Mouse (Mus musculus): Measurements from ENCODE around the gene Mblac2.
A peak's percentile ranks its signal among the peaks of the same experiment; 100 is the strongest.

DNA sequence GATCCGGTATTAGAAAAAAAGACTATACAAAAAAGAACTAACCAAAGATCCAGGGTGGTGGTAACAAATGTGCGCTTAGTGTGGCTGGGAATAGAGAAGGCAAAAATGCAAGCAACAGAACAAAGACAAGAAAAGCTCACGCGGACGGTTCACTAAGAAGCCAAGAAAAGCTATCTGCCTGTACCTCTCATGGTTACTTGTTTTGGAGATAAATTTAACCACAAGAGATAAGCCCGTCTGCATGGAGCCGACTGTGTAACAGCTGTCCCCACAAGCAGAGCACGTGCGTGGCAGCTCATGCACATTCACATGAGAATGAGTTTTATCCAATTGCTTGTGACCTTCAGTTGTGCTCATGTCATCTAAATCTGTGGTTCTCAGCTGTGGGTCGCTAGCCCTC, 20.7 kb upstream of the Mblac2 start:
- no peak for TF ChIP-seq CTCF (IDR thresholded peaks at IDR 0.05 in 2 of 3, conservative IDR thresholded peaks at IDR 0.05 in 1 of 3; ENCODE audit: control insufficient read depth in 1 of 3, insufficient read depth in 1 of 3, low read depth in 2 of 3, low read length in 3 of 3, poor library complexity in 1 of 3, severe bottlenecking in 1 of 3)
- TF ChIP-seq RCOR1 (IDR thresholded peaks at IDR 0.05; ENCODE audit: low read depth, low read length), result peak; percentile 95
- no peak for TF ChIP-seq RAD21 (IDR thresholded peaks at IDR 0.05; ENCODE audit: low read depth, low read length)
- peak; percentile 97 for TF ChIP-seq TCF12 (IDR thresholded peaks at IDR 0.05; ENCODE audit: low read depth, low read length)
- peak; percentile 100 for TF ChIP-seq ETS1 (IDR thresholded peaks at IDR 0.05; ENCODE audit: low read depth, low read length)
- peak; percentile 100 for TF ChIP-seq MAX (IDR thresholded peaks at IDR 0.05; ENCODE audit: low read length)
- TF ChIP-seq HCFC1 (IDR thresholded peaks at IDR 0.05; ENCODE audit: low read depth, low read length), result 0 out of 2 replicates have a peak, but pooled peaks have one; percentile 14
- TF ChIP-seq POLR2AphosphoS2 (IDR thresholded peaks at IDR 0.05; ENCODE audit: low read length), result no peak
- peak; percentile 85 for TF ChIP-seq ZKSCAN1 (IDR thresholded peaks at IDR 0.05; ENCODE audit: low read depth, low read length)
- TF ChIP-seq ZC3H11A (IDR thresholded peaks at IDR 0.05; ENCODE audit: low read depth, low read length), result no peak
- TF ChIP-seq POLR2A (IDR thresholded peaks at IDR 0.05; ENCODE audit: control insufficient read depth in 1 of 2, insufficient read depth in 1 of 2, low read depth in 1 of 2, low read length in 2 of 2, poor library complexity in 1 of 2), result no peak
- TF ChIP-seq ZMIZ1 (IDR thresholded peaks at IDR 0.05; ENCODE audit: low read depth, low read length), result no peak
